Mouse (Mus musculus) kidney, adult 2 months (tissue): ENCODE measurements around the gene Polr1a.

Experiments used
- CTCF ChIP-seq: fragments of 200-500 bp; conservative IDR thresholded peaks from 2 replicates; pipeline ENCODE4 v1.5.1; 2011; ENCODE audit warnings: low read depth, mild to moderate bottlenecking, control low read depth, low read length, moderate library complexity, mixed read lengths; ENCODE audit not compliant: insufficient read depth, insufficient read length
- POLR2A ChIP-seq: fragments of 200-500 bp; IDR thresholded peaks from one replicate; pipeline ENCODE4 v1.6.1; 2011; ENCODE audit warnings: low read depth, low read length, control low read depth

DNA sequence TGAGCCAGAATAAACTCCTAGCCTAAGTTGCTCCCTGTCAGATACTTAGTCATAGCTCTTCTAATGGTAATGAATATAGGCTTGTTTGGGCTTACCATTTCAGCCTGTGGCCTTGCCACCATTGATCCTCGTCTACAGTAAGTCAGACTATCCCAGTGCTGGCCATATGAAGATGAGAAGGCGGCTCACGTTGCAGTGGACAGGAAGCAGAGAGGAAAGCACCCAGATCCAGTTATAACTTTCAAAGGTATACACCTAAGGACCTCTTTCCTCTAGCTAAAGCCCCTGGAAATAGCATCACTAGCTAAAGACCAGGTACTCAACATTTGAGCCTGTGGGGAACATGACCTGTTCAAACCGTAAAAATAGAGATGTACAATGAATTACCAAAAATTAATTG, 77.1 kb downstream of the Polr1a start:
- TF ChIP-seq POLR2A (no peak), CTCF (no peak)
